Mouse (Mus musculus) brain, embryonic 14.5 days (tissue): ENCODE results near the gene Arhgef15. TPM values are rescaled to one million over a fixed set of nuclear protein-coding genes. Genes with fewer than 3 reads are reported as not detected.
A peak's percentile ranks its signal among the peaks of the same experiment; 100 is the strongest.

Experiments used
- DNase-seq: peaks from one replicate; pipeline ENCODE4 v3.0.0-alpha.2; 2011; ENCODE audit warnings: low read depth
- CTCF ChIP-seq: fragments of 200-500 bp; IDR thresholded peaks from 2 replicates; pipeline ENCODE4 v1.5.1; 2012; ENCODE audit warnings: inconsistent platforms, mild to moderate bottlenecking, moderate library complexity, borderline replicate concordance; ENCODE audit not compliant: insufficient read depth, insufficient read length; ENCODE audit errors: extremely low read depth
- POLR2A ChIP-seq: fragments of 200-500 bp; IDR thresholded peaks from 2 replicates; pipeline ENCODE4 v1.6.1; 2012; ENCODE audit warnings: mild to moderate bottlenecking, inconsistent platforms, borderline replicate concordance; ENCODE audit not compliant: poor library complexity, insufficient read depth, insufficient read length, severe bottlenecking; ENCODE audit errors: extremely low read depth
- polyA plus RNA-seq: library from polyadenylated mRNA; depleted of rRNA; stranded (reverse); fragments of >200 nt; gene quantifications from 2 replicates; pipeline ENCODE4 v1.2.3, GENCODE M21; 2012

The Arhgef15 gene
- polyA plus RNA-seq, 1 experiment, result 40.1 TPM

DNA sequence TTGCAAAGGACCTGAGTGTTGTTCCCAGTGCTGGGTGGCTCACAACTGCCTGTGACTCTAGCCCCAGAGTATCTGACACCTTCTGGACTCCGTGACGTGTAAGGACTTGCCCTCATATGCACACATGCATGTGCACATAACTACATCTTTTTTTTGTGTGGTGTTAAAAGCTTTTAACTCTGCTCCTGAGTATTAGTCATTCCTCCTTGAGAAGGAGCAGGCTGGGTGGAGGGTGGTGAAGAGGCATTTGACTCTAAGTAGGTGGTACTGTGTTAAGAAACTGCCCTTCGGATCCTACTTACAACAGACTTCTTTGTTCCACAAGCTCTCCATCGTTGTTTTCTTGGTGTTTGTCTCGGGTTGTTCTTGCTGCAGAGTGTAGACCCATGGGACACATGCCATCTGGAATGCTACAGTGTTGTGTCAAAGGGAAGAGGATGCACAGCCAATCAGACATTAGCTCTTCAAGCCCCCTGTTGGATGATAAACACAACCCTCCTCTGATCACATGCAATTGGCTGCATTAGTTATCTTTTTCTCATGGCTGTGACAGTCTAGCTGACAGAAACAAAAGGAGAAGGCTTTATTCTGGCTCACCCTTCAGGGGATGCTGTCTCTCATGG, 23.3 kb downstream of the Arhgef15 start:
- no peak for TF ChIP-seq CTCF
- TF ChIP-seq POLR2A, result no peak
- DNase-seq, result peak; percentile 80

DNA sequence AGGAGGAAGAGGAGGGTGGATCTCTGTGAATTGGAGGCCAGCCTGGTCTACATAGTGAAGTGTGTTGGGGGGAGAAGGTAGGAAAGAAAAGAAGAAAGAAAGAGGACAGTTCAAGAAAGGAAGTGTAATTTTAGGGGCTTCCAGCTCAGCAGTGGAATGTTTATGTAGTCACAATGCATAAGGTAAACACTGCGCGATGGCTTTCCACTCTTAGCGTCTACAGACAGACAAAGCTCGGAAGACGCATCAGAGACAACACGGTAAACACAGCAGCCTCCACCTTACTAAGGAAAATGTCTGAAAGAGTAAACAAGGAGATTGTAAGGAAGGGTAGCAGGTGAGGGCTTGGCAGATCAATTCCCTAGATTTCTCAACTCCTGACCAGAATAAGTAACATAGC, 27.3 kb downstream of the Arhgef15 start:
- DNase-seq, result no peak
- no peak for TF ChIP-seq POLR2A
- no peak for TF ChIP-seq CTCF

DNA sequence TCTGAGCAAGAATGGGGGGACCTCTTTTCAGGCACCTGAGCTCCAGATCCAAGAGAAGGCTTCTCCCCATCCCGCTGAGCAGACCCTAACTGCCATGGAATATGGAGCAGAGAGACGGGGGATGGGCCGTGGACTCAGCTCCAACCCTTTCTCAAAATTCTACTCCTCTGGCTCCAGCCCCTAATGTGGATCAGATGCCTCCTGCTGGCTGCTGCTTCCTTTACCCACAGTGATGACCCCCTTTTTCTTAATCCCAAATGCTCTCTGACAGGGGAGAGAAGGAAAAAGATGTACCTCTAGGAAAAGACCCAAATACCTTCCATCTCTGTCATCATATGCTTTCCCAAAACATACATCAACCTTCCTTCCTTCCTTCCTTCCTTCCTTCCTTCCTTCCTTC, 30.3 kb downstream of the Arhgef15 start, which contains the start of gene Odf4:
Gene Odf4 (minus strand): TSS at position 101 of the 400 bp plus-strand sequence.
- TF ChIP-seq POLR2A (no peak), CTCF (no peak)
- no peak for DNase-seq

DNA sequence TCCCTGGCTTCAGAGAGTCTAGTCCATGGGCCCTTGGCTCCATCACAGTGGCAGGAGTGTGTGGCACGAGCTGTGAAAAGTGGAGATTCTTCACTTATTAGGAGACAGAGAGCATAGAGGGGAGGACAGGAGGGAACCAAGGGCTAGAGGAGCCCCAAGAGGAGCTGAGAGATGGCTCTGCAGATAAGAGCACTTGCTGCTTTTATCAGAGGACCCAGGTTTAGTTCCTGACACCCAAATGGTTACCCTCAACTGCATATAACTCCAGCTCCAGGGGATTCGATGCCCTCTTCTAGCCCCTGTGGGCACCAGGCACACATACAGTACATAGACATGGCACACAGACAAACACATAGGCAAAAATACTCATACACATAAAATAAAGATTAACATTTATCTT, 32.5 kb downstream of the Arhgef15 start:
- TF ChIP-seq CTCF (no peak), POLR2A (no peak)
- no peak for DNase-seq

DNA sequence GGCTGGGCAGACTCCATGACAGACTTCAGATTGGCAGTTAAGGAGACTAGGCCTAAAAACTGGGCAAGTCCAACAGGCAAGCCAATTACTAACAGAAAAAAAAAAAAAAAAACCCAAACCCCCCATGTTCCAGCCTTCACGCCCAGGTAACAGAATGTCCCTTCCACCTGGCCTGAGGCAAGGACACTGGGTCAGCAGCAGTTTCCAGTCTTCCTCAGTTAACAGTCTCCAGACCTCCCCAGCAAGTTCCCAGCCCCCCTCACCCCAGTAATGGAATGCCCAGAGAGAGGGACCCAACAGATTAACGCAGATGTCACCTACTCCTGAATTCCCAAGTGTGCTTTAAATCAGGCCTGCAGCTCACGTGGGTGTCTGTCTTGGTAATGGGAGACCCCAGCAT, 34.1 kb downstream of the Arhgef15 start:
- no peak for DNase-seq
- TF ChIP-seq POLR2A, result no peak
- no peak for TF ChIP-seq CTCF

DNA sequence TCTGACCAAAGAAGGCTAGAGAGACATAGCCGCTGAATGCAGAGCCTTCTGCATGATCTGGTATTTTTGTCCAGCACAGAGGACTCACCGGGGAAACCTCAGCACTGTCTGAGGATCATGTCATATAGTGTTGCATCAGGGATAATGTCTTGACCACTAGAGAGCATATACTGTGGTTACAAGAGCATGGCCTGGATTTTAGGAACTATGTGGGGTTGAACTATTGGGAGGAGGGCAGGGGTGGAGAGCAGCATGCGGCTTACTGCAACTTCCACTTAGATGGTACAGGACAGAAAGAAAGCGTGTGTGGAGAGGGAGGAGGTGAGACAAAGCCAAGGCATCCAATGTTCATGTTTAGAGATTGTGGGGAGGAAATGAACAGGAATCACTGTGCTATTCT, 42.7 kb downstream of the Arhgef15 start:
- DNase-seq, result no peak
- no peak for TF ChIP-seq CTCF
- TF ChIP-seq POLR2A, result no peak

DNA sequence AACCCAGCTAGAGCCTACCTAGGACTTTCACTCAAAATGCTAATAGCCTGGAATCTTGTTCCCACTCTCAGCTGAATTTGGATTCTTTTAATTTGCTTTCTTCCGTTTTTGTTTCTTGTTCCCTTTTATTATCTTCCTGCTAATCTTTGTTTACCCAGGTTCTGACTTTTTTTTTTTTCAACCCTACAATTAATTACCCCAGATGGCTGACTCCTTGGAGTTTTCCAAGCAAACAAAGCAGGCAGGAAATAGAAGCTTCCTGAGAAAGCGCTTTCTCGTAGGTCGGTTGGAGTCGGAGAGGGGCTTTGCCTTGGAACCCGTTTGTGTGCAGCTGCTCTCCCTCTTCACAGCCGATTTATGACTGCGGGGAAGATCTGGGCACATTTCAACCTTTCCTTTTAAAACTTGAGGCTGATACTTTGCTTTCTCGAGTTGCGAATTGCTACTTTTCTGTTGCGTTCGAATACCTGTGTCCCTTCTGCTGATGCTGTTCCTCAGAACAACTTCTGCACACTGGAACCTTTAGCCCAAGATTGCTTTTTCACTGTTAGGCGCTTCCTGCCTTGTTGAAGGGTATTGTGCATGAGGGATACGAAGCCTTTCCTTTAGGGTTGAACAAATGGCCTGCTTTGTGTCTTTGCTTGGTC, 45.6 kb downstream of the Arhgef15 start:
- peak; percentile 11 for DNase-seq
- no peak for TF ChIP-seq POLR2A

DNA sequence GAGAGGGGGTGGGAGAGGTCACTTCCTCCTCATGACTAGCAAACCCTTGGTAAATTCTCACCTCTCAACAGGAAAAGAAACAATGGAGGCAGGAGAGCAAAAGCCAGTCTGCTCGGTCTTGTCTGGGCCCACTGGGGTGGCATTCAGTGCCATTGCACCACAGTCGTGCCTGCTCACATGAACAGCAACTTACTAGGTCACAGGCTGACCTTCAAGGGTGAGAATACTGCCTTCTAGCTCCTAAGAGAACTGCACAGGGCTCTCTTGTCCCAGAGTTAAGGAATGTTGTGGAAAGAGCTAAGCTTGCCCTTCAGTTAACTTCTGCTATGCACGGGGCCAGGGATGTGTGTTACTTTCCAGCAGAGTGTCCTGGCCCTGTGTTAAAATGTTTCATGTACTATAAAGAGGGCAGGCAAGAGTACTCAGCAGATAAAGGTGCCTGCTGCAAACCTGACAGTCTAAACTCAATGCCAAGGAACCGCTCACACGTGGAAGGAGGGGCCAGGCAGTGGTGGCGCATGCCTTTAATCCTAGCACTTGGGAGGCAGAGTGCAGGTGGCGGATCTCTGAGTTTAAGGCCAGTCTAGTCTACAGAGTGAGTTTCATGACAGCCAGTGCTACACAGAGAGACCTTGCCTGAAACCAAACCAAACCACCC, 48.3 kb downstream of the Arhgef15 start:
- DNase-seq, result no peak
- no peak for TF ChIP-seq CTCF
- TF ChIP-seq POLR2A, result no peak

DNA sequence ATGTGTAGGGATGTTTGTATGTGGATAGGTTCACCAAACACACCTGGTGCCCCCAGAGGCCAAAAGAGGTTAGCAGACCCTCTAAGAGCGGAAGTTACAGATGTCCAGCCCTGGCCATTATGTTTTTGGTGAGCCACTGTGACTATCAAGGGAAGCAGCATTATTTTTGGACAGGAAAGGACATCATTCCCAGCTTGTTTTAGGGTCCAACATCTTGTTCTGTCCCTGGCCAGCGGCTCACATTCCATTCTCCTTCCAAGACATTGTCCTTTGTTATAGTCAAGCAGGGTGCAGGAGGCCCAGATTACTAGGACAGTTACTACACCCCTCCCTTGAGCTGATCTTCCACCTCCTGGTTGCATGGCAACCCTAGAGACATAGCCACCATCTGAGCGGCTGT, 50.0 kb downstream of the Arhgef15 start:
- TF ChIP-seq CTCF (no peak), POLR2A (no peak)
- no peak for DNase-seq

DNA sequence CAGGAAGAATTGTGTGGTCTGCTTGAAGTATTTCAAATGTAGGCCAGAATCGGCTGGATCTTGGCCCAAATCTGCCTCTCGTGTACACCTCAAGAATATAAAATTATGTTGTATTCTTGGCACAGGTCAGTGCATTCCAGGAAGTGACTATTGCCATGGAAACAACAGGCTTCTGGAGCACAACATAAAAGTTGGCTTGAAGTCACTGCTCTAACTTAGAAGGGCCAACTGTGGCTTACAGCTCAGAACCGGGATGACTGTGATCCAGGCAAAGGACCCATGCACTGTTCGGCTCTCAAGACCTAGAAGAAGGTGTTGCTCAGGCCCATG, 50.9 kb downstream of the Arhgef15 start:
- peak; percentile 9 for DNase-seq
- TF ChIP-seq POLR2A (no peak), CTCF (no peak)

DNA sequence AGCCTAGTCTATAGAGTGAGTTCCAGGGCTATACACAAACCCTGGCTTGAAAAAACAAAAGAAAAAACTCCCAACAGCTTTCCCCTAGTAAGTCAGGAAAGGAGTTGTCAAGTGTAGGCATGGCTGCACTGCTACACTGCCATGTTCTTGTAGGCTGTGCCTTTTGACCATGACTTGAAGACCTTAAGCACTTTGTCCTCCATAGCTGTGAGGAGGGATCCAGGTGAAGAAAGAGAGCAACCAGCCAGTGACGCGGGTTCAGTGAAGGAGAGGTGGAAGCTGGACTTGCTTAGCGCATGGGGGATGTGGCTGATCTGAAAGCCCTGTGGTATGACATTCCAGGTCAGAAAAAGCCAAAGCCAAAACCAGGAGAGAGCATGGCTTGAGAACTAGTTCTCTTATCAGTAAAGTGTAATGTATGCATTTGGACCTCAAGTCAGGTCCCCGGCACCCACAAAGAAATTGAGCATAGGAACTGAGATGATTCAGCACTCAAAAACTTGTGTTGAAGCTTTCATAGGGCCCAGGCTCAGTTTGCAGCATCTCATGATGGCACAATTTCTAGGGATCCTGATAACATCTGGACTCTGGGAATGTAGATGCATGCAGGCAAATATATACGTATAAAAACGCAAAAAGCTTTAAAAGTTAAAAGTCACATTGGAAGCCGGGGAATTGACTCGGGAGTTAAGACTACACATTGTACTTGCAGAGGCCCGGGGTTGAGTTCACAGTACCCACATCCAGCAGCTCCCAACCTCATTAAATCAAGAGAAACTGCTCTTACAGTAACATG, 51.4 kb downstream of the Arhgef15 start:
- TF ChIP-seq CTCF, result no peak
- TF ChIP-seq POLR2A, result no peak

More for the DNA sequence above, 51.4 kb downstream of the Arhgef15 start:
- DNase-seq, result no peak
